Mouse (Mus musculus) embryonic facial prominence, embryonic 15.5 days (tissue): ENCODE data around the gene Adamts14. TPM values are rescaled to one million over a fixed set of nuclear protein-coding genes. Genes with fewer than 3 reads are reported as not detected.

Source experiments
- ATAC-seq: fragments of 200-750 bp; cut with Nextera tagmentation; 2 replicates; pipeline ENCODE4 v1.8.0; 2017; ENCODE audit warnings: low read depth, moderate TSS enrichment; ENCODE audit not compliant: insufficient number of reproducible peaks, low FRiP score, low TSS enrichment
- H3K27ac ChIP-seq: fragments of 300-500 bp; sonication (generic); replicated peaks from 2 replicates; pipeline ENCODE4 v1.5.1; 2015; ENCODE audit warnings: mild to moderate bottlenecking, inconsistent platforms
- H3K27me3 ChIP-seq: fragments of 300-500 bp; sonication (generic); 2 replicates; pipeline ENCODE4 v1.6.1; 2015; ENCODE audit warnings: inconsistent platforms
- H3K36me3 ChIP-seq: fragments of 300-500 bp; sonication (generic); 2 replicates; pipeline ENCODE4 v1.6.1; 2015; ENCODE audit warnings: mild to moderate bottlenecking, inconsistent platforms
- H3K4me1 ChIP-seq: fragments of 300-500 bp; sonication (generic); 2 replicates; pipeline ENCODE4 v1.6.1; 2015; ENCODE audit warnings: inconsistent platforms
- H3K4me2 ChIP-seq: fragments of 300-500 bp; sonication (generic); replicated peaks from 2 replicates; pipeline ENCODE4 v1.6.1; 2015; ENCODE audit warnings: mild to moderate bottlenecking, inconsistent platforms
- H3K4me3 ChIP-seq: fragments of 300-500 bp; sonication (generic); replicated peaks from 2 replicates; pipeline ENCODE4 v1.5.1; 2015; ENCODE audit warnings: mild to moderate bottlenecking, inconsistent platforms
- H3K9ac ChIP-seq: fragments of 300-500 bp; sonication (generic); 2 replicates; pipeline ENCODE4 v1.6.1; 2015; ENCODE audit warnings: inconsistent platforms
- H3K9me3 ChIP-seq: fragments of 300-500 bp; sonication (generic); replicated peaks from 2 replicates; pipeline ENCODE4 v1.6.1; 2016; ENCODE audit warnings: inconsistent platforms
- WGBS: fragments of 180-500 bp; shearing (Covaris S2); methylation state at CpG from one replicate; pipeline ENCODE4 v1.1.7; 2015; 5-methylcytosine and 5-hydroxymethylcytosine counted together
- polyA plus RNA-seq: library from polyadenylated mRNA; unstranded; fragments of >200 nt; fragmentation: Nextera tagmentation; extraction: Ambion mirVana; gene quantifications from 2 replicates; pipeline ENCODE4 v1.2.1, GENCODE M21; 2015

Adamts14 gene
- polyA plus RNA-seq, 1 experiment from 2014 or later, result 8.0 TPM

DNA sequence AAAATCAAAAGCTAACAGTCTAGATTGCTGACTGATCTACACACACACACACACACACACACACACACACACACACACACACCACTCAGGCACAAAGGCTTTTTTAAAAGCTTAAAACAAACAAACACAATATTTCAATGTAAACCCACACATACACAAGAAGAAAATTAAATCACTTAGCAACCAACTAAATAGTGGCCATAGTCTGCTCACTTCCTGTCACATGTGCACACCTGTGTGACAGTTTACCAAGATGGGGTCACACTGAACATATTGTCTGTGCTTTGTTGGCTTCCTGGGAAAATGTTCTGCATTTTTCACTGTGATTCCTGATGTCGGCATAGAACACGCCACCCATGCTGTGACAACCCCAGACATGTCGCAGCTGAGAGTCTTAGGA is 41.5 kb downstream of the Adamts14 start:
- H3K4me1 ChIP-seq, result peaks cover 10% of the 10 kb centered on the region
- no peak overlapping the region for H3K4me2 ChIP-seq
- no peak overlapping the region for H3K4me3 ChIP-seq
- H3K9ac ChIP-seq, result no peak overlapping the region
- H3K27me3 ChIP-seq, result no peaks in the 10 kb centered on the region
- H3K27ac ChIP-seq, result no peak overlapping the region
- no peaks in the 10 kb centered on the region for H3K36me3 ChIP-seq
- ATAC-seq, result no peak
- 79% methylated on average over 3 of the region's 3 CpGs for WGBS
- H3K9me3 ChIP-seq, result no peaks in the 10 kb centered on the region

DNA sequence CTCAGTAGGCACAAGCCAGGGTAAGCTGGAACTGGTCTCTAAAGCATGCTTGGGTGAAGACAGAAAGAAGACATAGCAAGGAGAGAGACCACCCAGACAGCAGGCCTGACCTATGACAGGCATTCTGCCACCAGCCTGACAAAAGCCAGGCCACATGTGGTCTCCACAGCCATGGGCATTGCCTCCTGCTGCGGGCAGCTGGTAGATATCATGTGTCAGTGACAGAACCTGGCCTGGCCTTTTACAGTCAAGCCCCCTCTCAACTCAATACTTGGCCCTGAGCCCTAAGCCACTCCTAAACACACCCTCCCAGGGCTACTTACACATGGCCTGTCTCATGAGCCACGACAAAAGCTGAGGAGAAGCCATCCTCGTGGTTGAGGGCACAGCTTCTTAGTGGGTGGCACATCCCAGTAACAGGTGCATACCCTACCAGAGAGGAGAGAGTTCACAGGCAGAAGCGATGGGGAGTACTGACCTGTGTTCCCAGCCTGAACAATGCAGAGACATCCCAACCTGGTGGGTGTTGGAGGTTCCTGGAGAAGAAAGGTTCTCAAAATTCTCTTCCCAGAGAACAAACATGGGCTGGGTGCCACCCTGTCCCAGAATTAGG is 46.3 kb downstream of the Adamts14 start:
- Histone ChIP-seq H3K9ac (no peak overlapping the region), H3K4me3 (no peak overlapping the region), H3K9me3 (no peaks in the 10 kb centered on the region), H3K36me3 (no peaks in the 10 kb centered on the region), H3K4me2 (no peak overlapping the region), H3K27me3 (no peaks in the 10 kb centered on the region), H3K27ac (no peak overlapping the region), H3K4me1 (peaks cover 3% of the 10 kb centered on the region; the same call in 1 of the 2 replicates)
- WGBS, result 42% methylated on average over 4 of the region's 4 CpGs
- peak; percentile 68 for ATAC-seq

DNA sequence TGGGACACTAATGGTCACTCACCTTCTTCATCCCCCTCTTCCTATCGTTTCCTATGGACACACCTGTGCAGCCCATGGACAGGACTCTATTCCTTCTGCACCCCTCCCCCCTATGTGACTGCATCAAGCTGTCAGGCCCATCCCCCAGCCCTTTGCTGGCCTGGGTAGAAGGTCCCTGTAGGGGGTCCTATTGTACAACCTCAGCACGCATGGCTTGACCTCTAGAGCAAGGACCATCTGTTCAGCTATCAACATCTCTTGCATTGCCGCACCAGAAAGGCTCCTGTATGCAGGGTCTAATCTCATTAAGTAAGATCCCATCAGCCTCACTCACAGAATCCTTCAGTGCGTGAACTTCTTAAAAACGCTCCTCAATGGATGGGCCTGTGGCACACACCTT is 47.5 kb downstream of the Adamts14 start:
- Histone ChIP-seq H3K9me3 (no peaks in the 10 kb centered on the region), H3K36me3 (no peaks in the 10 kb centered on the region), H3K27ac (no peak overlapping the region), H3K4me2 (no peak overlapping the region), H3K9ac (no peak overlapping the region), H3K27me3 (no peaks in the 10 kb centered on the region), H3K4me3 (no peak overlapping the region), H3K4me1 (peaks cover 3% of the 10 kb centered on the region; the same call in 1 of the 2 replicates)
- WGBS, result 84% methylated on average over 5 of the region's 5 CpGs
- no peak for ATAC-seq

DNA sequence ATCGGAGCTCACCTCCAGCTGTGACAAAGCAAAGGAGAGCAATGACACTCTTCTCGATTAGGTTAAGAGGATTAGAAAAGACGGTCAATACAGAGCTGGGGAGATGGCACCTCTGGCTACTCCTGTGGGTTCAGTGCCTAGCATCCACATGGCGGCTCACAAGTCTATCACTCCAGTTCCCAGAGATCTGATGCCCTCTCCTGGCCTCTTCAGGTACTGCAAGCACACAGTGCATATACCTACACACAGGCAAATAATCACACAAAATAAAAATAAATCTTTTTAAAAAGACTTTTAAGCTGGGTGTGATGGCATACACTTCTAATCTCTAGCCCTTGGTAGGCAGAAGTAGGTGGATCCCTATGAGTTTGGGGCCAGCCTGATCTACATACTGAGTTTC is 53.9 kb downstream of the Adamts14 start:
- H3K36me3 ChIP-seq, result 0 out of 2 replicates have a peak, but pooled peaks cover 3% of the 10 kb centered on the region
- H3K4me1 ChIP-seq, result no peaks in the 10 kb centered on the region
- ATAC-seq, result no peak
- H3K9ac ChIP-seq, result no peak overlapping the region
- H3K9me3 ChIP-seq, result 0 out of 2 replicates have a peak, but pooled peaks cover 10% of the 10 kb centered on the region
- no peak overlapping the region for H3K4me3 ChIP-seq
- no peaks in the 10 kb centered on the region for H3K27me3 ChIP-seq
- H3K4me2 ChIP-seq, result no peak overlapping the region
- no peak overlapping the region for H3K27ac ChIP-seq
- WGBS, result 96% methylated on average over 4 of the region's 4 CpGs

DNA sequence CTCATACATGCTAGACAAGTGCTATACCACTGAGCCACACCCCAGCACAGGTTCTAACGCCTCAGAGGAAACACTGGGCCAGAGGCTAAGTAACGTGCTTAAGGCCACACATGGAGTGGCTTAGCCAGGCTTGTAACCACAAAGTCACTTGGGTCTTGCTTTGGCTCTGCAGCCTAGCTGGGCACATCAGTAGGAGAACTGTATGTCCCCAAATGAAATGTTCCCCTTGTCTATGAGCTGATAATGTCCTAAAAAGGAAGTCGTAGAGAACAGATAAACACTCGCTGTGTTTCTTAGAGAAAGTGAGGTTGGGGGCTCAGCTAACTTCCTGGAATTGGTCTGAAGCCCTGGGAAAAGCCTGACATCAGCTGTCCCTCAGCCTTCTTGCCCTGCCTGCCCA is 57.1 kb downstream of the Adamts14 start:
- H3K27ac ChIP-seq, result no peak overlapping the region
- H3K9me3 ChIP-seq, result 0 out of 2 replicates have a peak, but pooled peaks cover 10% of the 10 kb centered on the region
- peaks cover 9% of the 10 kb centered on the region for H3K4me1 ChIP-seq
- ATAC-seq, result no peak
- 82% methylated on average over 4 of the region's 4 CpGs for whole genome bisulfite sequencing
- no peak overlapping the region for H3K9ac ChIP-seq
- H3K27me3 ChIP-seq, result 0 out of 2 replicates have a peak, but pooled peaks cover under 1% of the 10 kb centered on the region
- no peak overlapping the region for H3K4me2 ChIP-seq
- H3K4me3 ChIP-seq, result no peak overlapping the region
- 0 out of 2 replicates have a peak, but pooled peaks cover 3% of the 10 kb centered on the region for H3K36me3 ChIP-seq

DNA sequence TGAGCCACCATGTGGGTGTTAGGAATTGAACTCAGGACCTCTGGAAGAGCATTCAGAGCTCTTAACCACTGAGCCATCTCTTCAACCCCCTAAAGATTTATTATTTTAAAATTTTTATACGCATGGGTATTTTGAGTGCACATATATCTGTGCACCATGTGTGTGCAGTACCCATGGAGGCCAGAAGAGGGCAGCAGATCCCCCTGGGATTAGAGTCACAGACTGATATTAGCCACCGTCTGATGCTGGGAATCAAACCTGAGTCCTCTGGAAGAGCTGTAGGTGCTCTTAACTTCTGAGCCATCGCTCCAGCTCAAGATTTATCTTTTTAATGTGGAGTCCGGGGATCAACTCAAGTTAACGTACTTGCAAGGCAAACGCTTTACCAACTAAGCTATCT is 57.6 kb downstream of the Adamts14 start:
- Histone ChIP-seq H3K27ac (no peak overlapping the region), H3K4me2 (no peak overlapping the region), H3K27me3 (0 out of 2 replicates have a peak, but pooled peaks cover 3% of the 10 kb centered on the region), H3K4me1 (peaks cover 9% of the 10 kb centered on the region), H3K9ac (no peak overlapping the region), H3K4me3 (no peak overlapping the region), H3K36me3 (0 out of 2 replicates have a peak, but pooled peaks cover 3% of the 10 kb centered on the region), H3K9me3 (0 out of 2 replicates have a peak, but pooled peaks cover 10% of the 10 kb centered on the region)
- no peak for ATAC-seq
- 98% methylated on average over 6 of the region's 6 CpGs for WGBS

DNA sequence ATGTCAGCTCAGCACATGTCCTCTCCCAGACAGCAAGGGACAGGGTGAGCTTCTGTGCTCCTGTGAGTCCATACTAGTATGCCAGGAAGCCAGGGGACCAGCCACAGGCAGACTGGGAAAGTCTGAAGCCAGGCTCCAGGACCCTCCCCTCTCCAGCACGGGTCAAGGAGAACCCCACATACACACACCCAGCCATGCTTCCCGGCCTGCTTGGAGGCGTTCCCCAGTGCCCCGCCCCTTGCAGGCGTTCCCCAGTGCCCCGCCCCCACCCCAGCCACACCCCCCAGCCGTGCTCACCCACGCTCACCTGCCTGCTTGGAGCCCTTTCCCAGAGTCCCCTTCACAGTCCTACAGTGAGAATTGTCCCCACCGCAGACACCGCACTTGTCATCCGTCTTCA is 60.4 kb downstream of the Adamts14 start:
- no peak overlapping the region for H3K9ac ChIP-seq
- no peak overlapping the region for H3K27ac ChIP-seq
- 0 out of 2 replicates have a peak, but pooled peaks cover 3% of the 10 kb centered on the region for H3K27me3 ChIP-seq
- H3K4me3 ChIP-seq, result no peak overlapping the region
- no peak overlapping the region for H3K4me2 ChIP-seq
- H3K4me1 ChIP-seq, result peaks cover 9% of the 10 kb centered on the region
- H3K9me3 ChIP-seq, result 0 out of 2 replicates have a peak, but pooled peaks cover 6% of the 10 kb centered on the region
- 0 out of 2 replicates have a peak, but pooled peaks cover 3% of the 10 kb centered on the region for H3K36me3 ChIP-seq
- 0 out of 2 replicates have a peak, but pooled peaks have one; percentile 36 for ATAC-seq
- WGBS, result 17% methylated on average over 11 of the region's 11 CpGs

DNA sequence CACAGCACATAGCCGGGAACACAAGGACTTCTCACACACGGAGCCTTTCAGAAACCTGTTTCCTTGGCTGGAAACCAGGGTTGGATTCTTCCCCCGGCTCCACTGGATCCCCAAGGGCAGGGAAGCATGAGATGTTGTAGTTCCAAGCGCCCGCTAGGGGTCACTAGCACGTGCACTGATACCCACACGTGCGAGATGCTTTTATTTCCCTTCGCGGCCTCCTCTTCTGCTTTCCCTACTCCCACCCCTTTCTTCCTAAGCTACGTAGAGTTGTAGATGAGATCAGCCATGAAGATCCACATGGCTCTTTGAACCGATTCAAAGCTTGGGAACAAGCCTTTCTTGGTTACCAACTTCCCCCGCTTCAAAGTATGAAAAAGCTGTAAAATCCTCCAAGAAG is 61.5 kb downstream of the Adamts14 start:
- 0 out of 2 replicates have a peak, but pooled peaks cover 3% of the 10 kb centered on the region for H3K27me3 ChIP-seq
- H3K4me3 ChIP-seq, result no peak overlapping the region
- 0 out of 2 replicates have a peak, but pooled peaks cover 3% of the 10 kb centered on the region for H3K36me3 ChIP-seq
- ATAC-seq, result no peak
- no peak overlapping the region for H3K4me2 ChIP-seq
- H3K9me3 ChIP-seq, result 0 out of 2 replicates have a peak, but pooled peaks cover 6% of the 10 kb centered on the region
- WGBS, result 8% methylated on average over 13 of the region's 13 CpGs
- peaks cover 9% of the 10 kb centered on the region for H3K4me1 ChIP-seq
- H3K9ac ChIP-seq, result no peak overlapping the region
- H3K27ac ChIP-seq, result no peak overlapping the region

DNA sequence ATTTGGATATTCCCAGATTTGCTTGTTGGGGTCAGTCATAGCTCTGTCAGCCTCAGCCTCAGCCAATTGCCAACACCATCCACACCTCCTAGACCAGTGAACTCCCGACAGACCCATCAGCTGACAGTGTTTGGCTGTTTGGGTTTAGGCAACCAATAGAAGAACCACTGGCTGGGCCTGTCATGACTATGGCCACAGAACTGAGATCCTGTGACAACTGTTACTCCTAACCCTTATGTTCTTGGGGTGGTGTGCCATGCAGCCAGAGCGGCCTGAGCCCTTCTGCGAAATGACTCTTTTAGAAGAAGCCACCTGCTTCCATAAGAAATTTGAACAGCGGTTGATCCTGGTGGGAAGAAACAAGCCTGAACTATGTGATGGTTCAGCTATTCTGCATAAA is 62.1 kb downstream of the Adamts14 start:
- Histone ChIP-seq H3K4me3 (no peak overlapping the region), H3K27ac (no peak overlapping the region), H3K4me1 (peaks cover 9% of the 10 kb centered on the region), H3K9ac (no peak overlapping the region), H3K4me2 (no peak overlapping the region), H3K27me3 (0 out of 2 replicates have a peak, but pooled peaks cover 3% of the 10 kb centered on the region), H3K9me3 (0 out of 2 replicates have a peak, but pooled peaks cover 6% of the 10 kb centered on the region), H3K36me3 (0 out of 2 replicates have a peak, but pooled peaks cover 3% of the 10 kb centered on the region)
- ATAC-seq, result no peak
- 74% methylated on average over 4 of the region's 4 CpGs for WGBS

DNA sequence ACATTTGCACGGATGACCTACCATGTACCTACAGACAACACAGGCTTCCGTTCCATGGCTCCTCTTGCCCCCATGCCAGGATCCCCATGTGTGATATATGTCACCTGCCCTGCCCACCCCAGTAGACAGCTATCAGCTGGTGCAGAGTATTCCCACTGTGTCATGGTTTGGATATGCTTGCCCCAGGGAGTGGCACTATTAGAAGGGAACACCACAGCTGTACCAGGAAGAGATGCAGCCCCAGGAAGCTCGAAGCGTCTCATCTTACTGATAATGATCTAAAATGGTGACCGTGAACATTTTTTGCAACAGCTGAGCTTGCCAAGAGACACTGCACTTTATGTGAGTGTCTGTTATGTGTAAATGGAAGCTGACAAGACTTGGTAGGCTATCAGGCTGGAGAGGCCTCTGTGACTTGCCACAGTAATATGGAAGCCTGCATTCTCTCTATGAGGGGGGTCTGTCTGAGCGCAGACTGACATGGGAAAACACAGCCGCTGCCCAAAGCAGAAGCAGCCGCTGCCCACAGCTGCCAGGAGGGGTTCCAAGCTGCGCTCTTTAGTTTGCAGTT is 65.0 kb downstream of the Adamts14 start:
- Histone ChIP-seq H3K4me2 (no peak overlapping the region), H3K4me1 (peaks cover 9% of the 10 kb centered on the region), H3K9me3 (no peaks in the 10 kb centered on the region), H3K9ac (no peak overlapping the region), H3K36me3 (no peaks in the 10 kb centered on the region), H3K27ac (no peak overlapping the region), H3K4me3 (no peak overlapping the region), H3K27me3 (0 out of 2 replicates have a peak, but pooled peaks cover 3% of the 10 kb centered on the region)
- peak; percentile 39; the same call in 1 of the 2 replicates for ATAC-seq
- 65% methylated on average over 9 of the region's 9 CpGs for WGBS

DNA sequence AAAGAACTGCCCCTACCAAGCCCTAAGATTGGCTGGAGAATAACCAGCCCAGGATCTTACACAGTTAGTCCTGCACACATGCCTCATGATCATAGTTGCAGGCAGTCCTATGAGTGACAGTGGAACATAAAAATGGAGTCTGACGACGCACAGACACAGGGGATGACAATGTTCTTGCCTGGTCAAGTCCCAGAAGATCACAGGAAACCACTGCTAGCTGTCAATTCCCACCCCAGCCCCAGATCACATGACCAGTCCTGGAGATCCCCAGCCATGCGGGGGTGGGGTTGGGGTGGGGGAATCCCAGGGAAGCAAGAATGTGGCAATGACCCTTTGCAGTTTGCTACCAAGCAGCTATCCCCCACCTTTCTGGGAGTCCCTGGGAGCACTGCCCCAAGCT is 69.3 kb downstream of the Adamts14 start:
- Histone ChIP-seq H3K4me2 (no peak overlapping the region), H3K4me1 (0 out of 2 replicates have a peak, but pooled peaks cover 4% of the 10 kb centered on the region), H3K4me3 (no peak overlapping the region), H3K27ac (no peak overlapping the region), H3K36me3 (no peaks in the 10 kb centered on the region), H3K9ac (no peak overlapping the region), H3K27me3 (no peaks in the 10 kb centered on the region; the same call in 1 of the 2 replicates), H3K9me3 (no peaks in the 10 kb centered on the region)
- ATAC-seq, result no peak
- WGBS, result 51% methylated on average over 3 of the region's 3 CpGs
